Mouse (Mus musculus): ENCODE data around the gene Tex44. TPM values are rescaled to one million over a fixed set of nuclear protein-coding genes. Genes with fewer than 3 reads are reported as not detected.

The Tex44 gene
- not detected in 2 replicates for total RNA-seq (2017)

DNA sequence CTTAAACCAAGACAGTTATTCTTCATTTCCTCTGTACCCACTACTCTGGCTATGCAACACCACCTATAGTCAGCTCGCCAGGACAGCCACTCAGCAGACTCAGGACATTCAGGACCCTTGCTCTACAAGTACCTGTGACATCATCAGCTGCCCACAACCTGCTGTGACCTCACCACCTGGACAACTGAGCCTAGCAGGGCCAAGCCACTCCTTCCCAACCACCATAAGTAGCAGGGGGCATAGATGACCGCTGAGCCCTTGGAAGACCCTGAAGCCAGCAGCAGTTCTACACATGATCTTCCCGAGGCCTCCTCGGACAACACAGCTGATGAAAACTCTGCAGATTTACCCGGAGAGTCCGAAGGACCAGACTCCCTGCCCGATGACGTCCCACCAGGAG is at the start of gene Tex44, which contains the start of gene Nmur1:
Tex44 (plus strand) TSS at position 202 of the 400 bp plus-strand sequence.
Nmur1 (minus strand) TSS at position 101 of the 400 bp plus-strand sequence.
- ATAC-seq (ENCODE audit: extremely low read depth, insufficient number of reproducible peaks, low FRiP score, poor library complexity, severe bottlenecking) = no peak

- ATAC-seq (ENCODE audit: extremely low read depth, insufficient number of reproducible peaks, low FRiP score, poor library complexity, severe bottlenecking) = no peak
Measured at GRCm38 (mm10) chr1:86376354-86376753, 49.8 kb upstream of the Tex44 start.

DNA sequence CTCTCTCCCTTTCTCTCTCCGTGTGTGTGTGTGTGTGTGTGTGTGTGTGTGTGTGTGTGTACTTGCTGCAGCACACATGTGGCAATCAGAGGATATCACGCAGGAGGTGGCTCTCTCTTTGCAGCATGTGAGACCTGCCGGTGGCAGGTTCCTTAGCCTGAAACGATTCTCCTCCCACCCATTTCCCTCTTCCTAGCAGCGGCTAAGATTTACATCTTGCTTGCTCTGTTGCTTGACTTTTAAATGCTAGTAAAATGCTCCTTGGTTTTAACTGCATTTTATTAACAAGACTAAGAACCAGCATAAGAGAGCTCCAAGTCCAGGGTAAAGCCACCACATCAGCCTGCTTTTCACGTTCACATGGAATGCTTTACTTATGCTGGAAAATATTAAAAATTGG is 47.5 kb upstream of the Tex44 start:
- ATAC-seq (ENCODE audit: extremely low read depth, insufficient number of reproducible peaks, low FRiP score, poor library complexity, severe bottlenecking) = no peak

- no peak for ATAC-seq (ENCODE audit: extremely low read depth, insufficient number of reproducible peaks, low FRiP score, poor library complexity, severe bottlenecking)
Measured at GRCm38 (mm10) chr1:86379161-86379569, 47.0 kb upstream of the Tex44 start.

DNA sequence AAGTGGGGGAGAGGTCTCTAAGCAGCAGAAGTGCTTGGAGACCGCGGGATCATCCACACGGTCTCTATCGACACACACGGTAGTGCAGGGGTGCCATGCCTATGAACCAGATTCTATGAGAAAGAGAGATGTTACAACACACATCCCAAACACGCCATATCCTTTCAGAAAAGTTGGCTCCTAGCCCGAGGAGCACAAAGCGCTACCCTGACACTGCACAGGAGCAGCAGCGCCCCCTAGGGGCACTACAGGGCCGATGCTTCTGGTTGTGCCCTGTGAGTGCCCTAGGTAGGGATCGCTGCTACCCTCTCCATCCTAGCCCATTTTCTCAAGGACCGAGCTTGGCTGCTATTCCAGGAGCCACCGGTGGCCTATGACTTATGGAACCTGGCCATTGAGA is 45.1 kb upstream of the Tex44 start:
- ATAC-seq (ENCODE audit: extremely low read depth, insufficient number of reproducible peaks, low FRiP score, poor library complexity, severe bottlenecking) = peak; percentile 76

DNA sequence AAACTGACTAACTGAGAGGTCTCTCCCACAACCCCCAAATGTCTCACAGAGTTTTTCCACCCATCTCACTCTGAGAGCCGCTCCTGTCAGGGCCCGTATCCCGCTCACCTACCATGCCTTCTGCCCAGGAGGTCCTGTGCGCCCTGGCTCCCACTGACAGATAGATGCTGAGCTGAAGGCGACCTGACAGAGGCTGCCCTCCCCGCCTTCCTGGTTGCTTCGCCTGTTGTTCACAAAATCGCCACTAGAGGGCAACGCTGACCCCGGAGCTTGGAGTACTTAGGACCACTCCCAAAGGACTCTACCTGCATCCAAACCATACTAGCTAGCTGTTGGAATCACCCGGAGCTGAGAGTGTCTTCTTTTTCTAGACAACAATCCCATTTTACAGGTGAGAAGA is 36.9 kb upstream of the Tex44 start:
- ATAC-seq (ENCODE audit: extremely low read depth, insufficient number of reproducible peaks, low FRiP score, poor library complexity, severe bottlenecking) = peak; percentile 64

DNA sequence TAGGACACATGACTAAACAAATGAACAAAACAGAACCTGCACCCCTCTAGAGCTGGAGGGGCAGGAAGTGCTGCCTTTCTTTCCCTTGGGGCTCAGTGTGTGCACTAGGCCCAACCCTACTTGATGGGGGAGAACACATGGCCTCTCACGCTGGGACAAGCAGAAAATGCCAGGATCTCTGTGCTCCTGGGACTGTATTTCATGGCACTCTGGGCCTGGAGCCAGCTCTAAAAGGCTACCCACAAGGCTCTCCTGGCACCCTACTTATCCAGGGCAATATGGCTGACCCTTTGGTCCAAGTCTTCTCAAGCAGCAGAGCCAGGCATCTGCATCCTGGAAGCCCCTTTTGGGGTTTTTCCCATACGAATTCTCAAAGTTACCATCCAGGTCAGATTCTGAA is 34.7 kb upstream of the Tex44 start:
- ATAC-seq (ENCODE audit: extremely low read depth, insufficient number of reproducible peaks, low FRiP score, poor library complexity, severe bottlenecking) = no peak

- ATAC-seq (ENCODE audit: extremely low read depth, insufficient number of reproducible peaks, low FRiP score, poor library complexity, severe bottlenecking) = no peak
Measured at GRCm38 (mm10) chr1:86393219-86393618, 32.9 kb upstream of the Tex44 start.

DNA sequence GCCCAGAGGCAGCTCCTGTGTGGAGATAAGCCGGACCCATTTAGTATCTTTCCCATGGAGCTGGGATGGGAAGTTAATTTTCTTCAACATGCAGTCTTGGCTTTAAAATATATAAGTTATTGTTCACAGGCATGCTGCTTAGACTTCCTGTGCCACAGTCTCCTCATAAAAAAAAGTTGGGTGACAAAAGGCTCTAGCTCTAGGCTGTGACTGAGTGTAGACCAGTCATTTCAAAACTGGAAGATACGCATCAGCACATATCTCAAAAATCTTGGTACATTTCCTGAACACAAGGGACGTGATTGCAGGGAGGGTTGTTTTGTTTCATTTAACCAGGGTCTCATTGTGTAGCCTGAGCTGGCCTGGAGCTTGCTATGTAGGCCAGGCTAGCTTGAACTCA is 31.9 kb upstream of the Tex44 start:
- no peak for ATAC-seq (ENCODE audit: extremely low read depth, insufficient number of reproducible peaks, low FRiP score, poor library complexity, severe bottlenecking)

GRCm38 (mm10) chr1:86395897-86396296 is 30.2 kb upstream of the Tex44 start:
- ATAC-seq (ENCODE audit: extremely low read depth, insufficient number of reproducible peaks, low FRiP score, poor library complexity, severe bottlenecking) = no peak

GRCm38 (mm10) chr1:86397621-86398020 is 28.5 kb upstream of the Tex44 start:
- no peak for ATAC-seq (ENCODE audit: extremely low read depth, insufficient number of reproducible peaks, low FRiP score, poor library complexity, severe bottlenecking)

GRCm38 (mm10) chr1:86398222-86398621 is 27.9 kb upstream of the Tex44 start:
- peak; percentile 57; the same call in 1 of the 2 replicates for ATAC-seq (ENCODE audit: extremely low read depth, insufficient number of reproducible peaks, low FRiP score, poor library complexity, severe bottlenecking)

- peak; percentile 86 for ATAC-seq (ENCODE audit: extremely low read depth, insufficient number of reproducible peaks, low FRiP score, poor library complexity, severe bottlenecking)
Measured at GRCm38 (mm10) chr1:86399322-86399721, 26.8 kb upstream of the Tex44 start.

- ATAC-seq (ENCODE audit: extremely low read depth, insufficient number of reproducible peaks, low FRiP score, poor library complexity, severe bottlenecking) = no peak
Measured at GRCm38 (mm10) chr1:86400096-86400754, 25.9 kb upstream of the Tex44 start.

DNA sequence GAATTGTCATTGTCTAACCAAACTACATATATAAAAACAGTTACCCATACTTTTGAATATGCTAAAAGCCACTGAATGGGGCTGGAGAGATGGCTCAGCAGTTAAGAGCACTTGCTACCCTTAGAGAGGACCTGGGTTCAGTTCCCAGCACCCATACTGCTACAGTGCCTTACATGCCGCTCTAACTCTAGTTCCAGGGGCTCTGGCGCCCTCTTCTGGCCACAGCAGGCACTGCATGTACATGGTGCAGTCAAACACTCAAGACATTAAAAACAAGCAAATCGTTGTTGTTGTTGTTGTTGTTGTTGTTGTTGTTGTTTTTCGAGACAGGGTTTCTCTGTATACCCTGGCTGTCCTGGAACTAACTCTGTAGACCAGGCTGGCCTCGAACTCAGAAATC is 21.3 kb upstream of the Tex44 start:
- 0 out of 2 replicates have a peak, but pooled peaks have one; percentile 44 for ATAC-seq (ENCODE audit: extremely low read depth, insufficient number of reproducible peaks, low FRiP score, poor library complexity, severe bottlenecking)

DNA sequence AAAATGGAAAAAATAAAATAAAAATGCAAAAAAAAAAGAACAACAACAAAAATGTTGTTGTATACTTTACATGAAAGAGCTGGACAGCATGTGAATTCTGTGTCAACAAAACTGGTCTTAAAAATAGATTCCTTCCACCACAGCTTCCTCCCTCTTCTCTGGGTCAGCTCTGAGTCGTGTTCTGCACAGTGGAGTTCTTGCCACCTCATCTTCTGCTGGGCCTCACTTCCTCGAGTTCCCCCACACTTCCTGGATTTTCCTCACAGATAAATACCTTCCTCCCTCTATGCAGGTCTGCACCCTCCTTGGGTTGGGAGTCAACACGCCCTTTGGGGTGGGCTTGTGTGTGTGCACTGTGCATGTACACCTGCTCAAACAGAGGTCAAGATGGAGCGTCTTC is 19.8 kb upstream of the Tex44 start:
- ATAC-seq (ENCODE audit: extremely low read depth, insufficient number of reproducible peaks, low FRiP score, poor library complexity, severe bottlenecking) = no peak

DNA sequence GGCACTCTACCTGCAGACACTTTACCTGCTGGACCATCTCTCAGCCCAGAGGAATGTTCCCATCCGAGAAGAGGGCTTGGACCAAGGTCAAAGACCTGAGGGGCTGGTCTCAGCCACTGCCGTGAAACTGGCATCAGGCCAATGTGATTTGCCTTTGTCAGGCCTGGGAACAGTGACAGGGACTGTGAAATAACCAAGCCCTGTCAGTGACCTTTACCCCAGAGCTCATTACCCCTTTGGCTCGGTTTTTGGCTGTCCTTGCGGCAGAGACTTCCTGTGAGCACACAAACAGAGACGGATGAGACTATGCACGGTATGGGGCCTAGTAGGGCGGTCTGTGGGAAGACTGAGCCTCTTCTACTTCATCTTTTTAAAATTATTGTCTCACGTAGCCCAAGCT is 19.2 kb upstream of the Tex44 start:
- peak; percentile 33; the same call in 1 of the 2 replicates for ATAC-seq (ENCODE audit: extremely low read depth, insufficient number of reproducible peaks, low FRiP score, poor library complexity, severe bottlenecking)

GRCm38 (mm10) chr1:86408515-86408914 is 17.6 kb upstream of the Tex44 start:
- no peak for ATAC-seq (ENCODE audit: extremely low read depth, insufficient number of reproducible peaks, low FRiP score, poor library complexity, severe bottlenecking)

- ATAC-seq (ENCODE audit: extremely low read depth, insufficient number of reproducible peaks, low FRiP score, poor library complexity, severe bottlenecking) = no peak
Measured at GRCm38 (mm10) chr1:86409476-86409875, 16.7 kb upstream of the Tex44 start.

DNA sequence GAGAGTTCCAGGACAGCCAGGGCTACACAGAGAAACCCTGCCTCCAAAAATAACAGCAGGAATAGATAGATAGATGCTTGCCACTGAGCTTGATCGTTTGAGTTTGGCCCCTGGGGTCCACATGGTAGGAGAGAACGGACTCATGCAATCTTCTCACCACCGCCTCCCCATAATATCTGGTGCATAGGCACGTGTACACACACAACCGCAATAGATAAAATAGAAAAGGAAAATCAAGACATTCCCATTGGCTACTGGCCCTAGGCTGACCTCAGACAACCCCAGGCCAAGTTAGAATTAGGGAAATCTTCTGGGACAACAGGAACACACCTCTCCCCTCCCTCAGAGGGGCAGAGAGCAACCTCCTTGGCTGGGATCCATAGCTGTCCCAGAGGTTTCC is 11.4 kb upstream of the Tex44 start:
- no peak for ATAC-seq (ENCODE audit: extremely low read depth, insufficient number of reproducible peaks, low FRiP score, poor library complexity, severe bottlenecking)

DNA sequence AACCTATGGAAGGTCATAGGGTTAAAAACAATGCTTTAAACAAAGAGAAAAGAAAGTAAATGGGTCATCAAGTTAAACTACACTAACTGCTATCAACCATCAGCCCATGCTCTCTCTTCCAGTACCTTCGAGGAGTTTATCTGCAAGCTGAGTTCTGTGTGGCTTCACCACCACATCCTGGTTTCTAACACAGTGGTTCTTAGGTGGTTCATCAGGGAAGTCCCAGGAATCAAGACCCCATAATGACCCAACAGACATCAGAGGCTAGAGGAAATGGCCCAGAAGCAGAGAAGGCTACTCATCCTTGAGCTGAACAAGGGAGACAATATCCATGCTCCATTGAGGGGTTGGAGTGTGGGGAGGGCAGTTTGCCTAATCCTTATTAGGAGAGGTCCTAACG is 11.0 kb upstream of the Tex44 start:
- no peak for ATAC-seq (ENCODE audit: extremely low read depth, insufficient number of reproducible peaks, low FRiP score, poor library complexity, severe bottlenecking)

Measured in neutrophil, adult 5-6 weeks (primary cell).